Mouse (Mus musculus) liver, embryonic 14.5 days (tissue): ENCODE measurements at regions not wholly inside any gene's neighbourhood (a gene's known extent, or its start where the extent isn't known, plus 50 kb on each side); places are given as distances from the start of the nearest gene placed in this dataset.

Experiments used
- ATAC-seq: fragments of 200-750 bp; cut with Nextera tagmentation; 2 replicates; pipeline ENCODE4 v1.8.0; 2017; ENCODE audit warnings: moderate number of reproducible peaks, mild to moderate bottlenecking, moderate library complexity; ENCODE audit not compliant: insufficient read depth
- DNase-seq, 3 experiments: peaks; one replicate each; pipeline ENCODE4 v3.0.0-alpha.2; 2012 to 2013; ENCODE audit warnings: low read depth in 3 of 3, low spot score in 3 of 3
- H3K27ac ChIP-seq: fragments of 300-500 bp; sonication (generic); 2 replicates; pipeline ENCODE4 v1.5.1; 2014; ENCODE audit warnings: moderate library complexity, mild to moderate bottlenecking, control low read depth, inconsistent platforms
- H3K27me3 ChIP-seq: fragments of 300-500 bp; sonication (generic); 2 replicates; pipeline ENCODE4 v1.6.1; 2014; ENCODE audit warnings: mild to moderate bottlenecking, low read length, moderate library complexity; ENCODE audit not compliant: control insufficient read depth, insufficient read depth
- H3K36me3 ChIP-seq: fragments of 300-500 bp; sonication (generic); replicated peaks from 2 replicates; pipeline ENCODE4 v1.6.1; 2014; ENCODE audit warnings: low read depth; ENCODE audit not compliant: control insufficient read depth, insufficient read depth
- H3K4me1 ChIP-seq, 2 experiments: fragments of 200-500 bp in 1 of 2; fragments of 300-500 bp in 1 of 2; sonication (generic) in 1 of 2; replicated peaks; 2 replicates each; pipeline ENCODE4 v1.6.1; 2012 to 2014; ENCODE audit warnings: antibody characterized with exemption in 1 of 2, inconsistent platforms in 1 of 2, low read length in 1 of 2; ENCODE audit not compliant: control insufficient read depth in 2 of 2, insufficient read depth in 2 of 2
- H3K4me2 ChIP-seq: fragments of 300-500 bp; sonication (generic); 2 replicates; pipeline ENCODE4 v1.6.1; 2014; ENCODE audit warnings: low read depth, mild to moderate bottlenecking, control low read depth, moderate library complexity
- H3K4me3 ChIP-seq, 2 experiments: fragments of 200-500 bp in 1 of 2; fragments of 300-500 bp in 1 of 2; sonication (generic) in 1 of 2; 2 replicates each; pipeline ENCODE4 v1.5.1; 2012 to 2014; ENCODE audit warnings: low read depth in 2 of 2, low read length in 2 of 2, mild to moderate bottlenecking in 2 of 2, control low read depth in 1 of 2, inconsistent platforms in 1 of 2, moderate library complexity in 1 of 2; ENCODE audit not compliant: insufficient read depth in 1 of 2
- H3K9ac ChIP-seq: fragments of 300-500 bp; sonication (generic); replicated peaks from 2 replicates; pipeline ENCODE4 v1.6.1; 2014; ENCODE audit warnings: mild to moderate bottlenecking, control low read depth, moderate library complexity
- H3K9me3 ChIP-seq: fragments of 300-500 bp; sonication (generic); 2 replicates; pipeline ENCODE4 v1.6.1; 2016; ENCODE audit warnings: low read length, mixed read lengths; ENCODE audit not compliant: control insufficient read depth
- CTCF ChIP-seq: IDR thresholded peaks from 2 replicates; pipeline ENCODE4 v1.5.1; 2016; ENCODE audit warnings: antibody characterized with exemption, low read depth, control low read depth
- EP300 ChIP-seq: IDR thresholded peaks from 2 replicates; pipeline ENCODE4 v1.6.1; 2016; ENCODE audit warnings: antibody characterized with exemption, low read depth
- WGBS: fragments of 180-500 bp; shearing (Covaris S2); extraction: QIAGEN DNeasy Blood & Tissue Kit; methylation state at CpG from one replicate; pipeline ENCODE4 v1.1.7; 2014; ENCODE audit not compliant: insufficient replicate concordance; 5-methylcytosine and 5-hydroxymethylcytosine counted together

GRCm38 (mm10) chr14:114856243-114857031 is 235.6 kb upstream of the Gpc5 start:
- Histone ChIP-seq H3K4me1 (peaks cover 0 to 3% of the 10 kb centered on the region in 2 experiments; a peak in 1 of 4 replicates), H3K27ac (no peak overlapping the region), H3K4me2 (no peak overlapping the region), H3K9ac (no peak overlapping the region), H3K27me3 (no peaks in the 10 kb centered on the region), H3K9me3 (no peaks in the 10 kb centered on the region), H3K4me3 (no peak overlapping the region), H3K36me3 (no peaks in the 10 kb centered on the region)
- DNase-seq (no peak), ATAC-seq (no peak)
- no peak for TF ChIP-seq CTCF
- no peak for TF ChIP-seq EP300
- WGBS = 58% methylated on average over 18 of the region's 18 CpGs

- Histone ChIP-seq H3K4me3 (no peak overlapping the region), H3K27ac (no peak overlapping the region), H3K27me3 (no peaks in the 10 kb centered on the region), H3K4me2 (no peak overlapping the region), H3K36me3 (no peaks in the 10 kb centered on the region), H3K4me1 (peaks cover 0 to 3% of the 10 kb centered on the region in 2 experiments; a peak in 1 of 4 replicates), H3K9me3 (no peaks in the 10 kb centered on the region), H3K9ac (no peak overlapping the region)
- no peak for TF ChIP-seq EP300
- no peak for TF ChIP-seq CTCF
- WGBS = 22% methylated on average over 4 of the region's 4 CpGs
- peak in 2 of 3 experiments; percentile 2 to 17 for DNase-seq
- peak; percentile 43; the same call in 1 of the 2 replicates for ATAC-seq
These were observed 234.8 kb upstream of the Gpc5 start for GRCm38 (mm10) chr14:114857171-114857570.

- Histone ChIP-seq H3K27ac (no peak overlapping the region), H3K4me2 (no peak overlapping the region), H3K9me3 (no peaks in the 10 kb centered on the region), H3K36me3 (no peaks in the 10 kb centered on the region), H3K9ac (no peak overlapping the region), H3K4me1 (peaks cover 0 to 3% of the 10 kb centered on the region in 2 experiments; a peak in 1 of 4 replicates), H3K4me3 (no peak overlapping the region), H3K27me3 (no peaks in the 10 kb centered on the region)
- TF ChIP-seq EP300 = no peak
- TF ChIP-seq CTCF = no peak
- peak; percentile 56; the same call in 1 of the 2 replicates for ATAC-seq
- 18% methylated on average over 7 of the region's 7 CpGs for WGBS
- peak in 1 of 3 experiments; percentile 7 for DNase-seq
These were observed 234.3 kb upstream of the Gpc5 start for GRCm38 (mm10) chr14:114857689-114858088.

- ATAC-seq = no peak
- whole genome bisulfite sequencing = 59% methylated on average over 4 of the region's 4 CpGs
- no peaks in the 10 kb centered on the region for H3K27me3 ChIP-seq
These were observed 228.4 kb upstream of the Gpc5 start for GRCm38 (mm10) chr14:114863585-114863984.

GRCm38 (mm10) chr14:114864102-114864501 is 227.9 kb upstream of the Gpc5 start:
- Histone ChIP-seq H3K9me3 (no peaks in the 10 kb centered on the region), H3K4me2 (no peak overlapping the region), H3K27ac (no peak overlapping the region), H3K4me3 (no peak overlapping the region), H3K4me1 (peaks cover under 1 to 4% of the 10 kb centered on the region in 2 experiments; a peak in 3 of 4 replicates), H3K36me3 (no peaks in the 10 kb centered on the region), H3K27me3 (no peaks in the 10 kb centered on the region), H3K9ac (no peak overlapping the region)
- DNase-seq = no peak
- ATAC-seq = no peak
- WGBS = 74% methylated on average over 5 of the region's 5 CpGs
- no peak for TF ChIP-seq EP300
- TF ChIP-seq CTCF = no peak

More at GRCm38 (mm10) chr14:114863585-114863984, 228.4 kb upstream of the Gpc5 start:
- no peak overlapping the region for H3K4me3 ChIP-seq
- no peaks in the 10 kb centered on the region for H3K36me3 ChIP-seq
- H3K9me3 ChIP-seq = no peaks in the 10 kb centered on the region
- DNase-seq = no peak
- H3K9ac ChIP-seq = no peak overlapping the region
- peaks cover 0 to 4% of the 10 kb centered on the region in 2 experiments; a peak in 2 of 4 replicates for H3K4me1 ChIP-seq
- no peak for TF ChIP-seq CTCF
- TF ChIP-seq EP300 = no peak
- no peak overlapping the region for H3K27ac ChIP-seq
- no peak overlapping the region for H3K4me2 ChIP-seq
